Mouse (Mus musculus) testis, adult 2 months (tissue): Measurements from ENCODE around the gene Mmd.

ENCODE experiments used
- CTCF ChIP-seq: fragments of 200-500 bp; IDR thresholded peaks from 2 replicates; pipeline ENCODE4 v1.5.1; 2012; ENCODE audit warnings: low read depth, mild to moderate bottlenecking, inconsistent platforms, low read length, moderate library complexity; ENCODE audit not compliant: control insufficient read depth, insufficient read depth, insufficient replicate concordance
- POLR2A ChIP-seq: fragments of 200-500 bp; IDR thresholded peaks from 2 replicates; pipeline ENCODE4 v1.6.1; 2012; ENCODE audit warnings: low read depth, mild to moderate bottlenecking, inconsistent platforms, low read length, moderate library complexity; ENCODE audit not compliant: control insufficient read depth

- no peak for TF ChIP-seq CTCF
- TF ChIP-seq POLR2A: no peak
These were observed 18.6 kb upstream of the Mmd start for GRCm38 (mm10) chr11:90230671-90231070.
